Mouse (Mus musculus): ENCODE measurements around the gene Ydjc.

Ydjc gene

DNA sequence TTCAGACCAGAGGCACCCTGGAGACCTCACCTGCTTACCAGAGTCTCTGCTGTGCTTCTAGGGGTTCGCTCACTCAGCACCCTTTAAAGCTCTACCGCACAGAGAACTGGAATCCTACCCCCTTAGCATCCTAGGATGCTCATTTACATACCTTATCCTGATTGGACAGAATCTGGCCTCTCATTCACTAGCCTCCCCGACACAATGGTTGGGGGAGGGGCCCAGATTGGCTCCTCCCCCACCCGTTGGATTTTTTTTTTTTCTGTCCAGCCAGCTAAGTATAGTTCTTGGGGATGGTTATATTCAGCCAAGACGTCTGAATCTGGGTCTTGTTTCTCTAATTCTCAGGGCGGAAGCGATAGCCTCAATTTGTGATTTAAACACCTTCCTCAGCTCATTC lies at the start of gene Ydjc:
Gene Ydjc (plus strand): TSS at position 283 of the 400 bp plus-strand sequence.
- no peak for DNase-seq

DNA sequence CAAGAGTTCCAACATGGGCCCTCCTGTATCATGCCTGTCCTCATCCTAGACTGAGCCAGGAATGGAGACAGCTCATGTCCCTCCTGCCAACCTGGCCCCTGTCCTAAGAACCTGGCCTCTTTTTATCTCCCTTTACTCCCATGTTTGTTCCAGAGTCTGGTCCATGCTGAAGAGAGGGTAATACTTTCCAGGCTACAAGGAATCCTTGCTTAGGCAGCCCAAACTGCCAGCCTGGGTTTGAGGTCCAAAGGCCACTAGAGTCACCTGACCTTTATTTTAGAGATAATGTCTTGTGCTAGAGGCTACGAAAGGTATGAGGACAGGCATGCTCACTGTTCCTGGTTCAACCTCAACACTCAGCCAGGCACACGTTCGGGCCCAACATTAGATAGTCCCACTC lies 47.5 kb upstream of the Ydjc start:
- DNase-seq, result no peak

DNA sequence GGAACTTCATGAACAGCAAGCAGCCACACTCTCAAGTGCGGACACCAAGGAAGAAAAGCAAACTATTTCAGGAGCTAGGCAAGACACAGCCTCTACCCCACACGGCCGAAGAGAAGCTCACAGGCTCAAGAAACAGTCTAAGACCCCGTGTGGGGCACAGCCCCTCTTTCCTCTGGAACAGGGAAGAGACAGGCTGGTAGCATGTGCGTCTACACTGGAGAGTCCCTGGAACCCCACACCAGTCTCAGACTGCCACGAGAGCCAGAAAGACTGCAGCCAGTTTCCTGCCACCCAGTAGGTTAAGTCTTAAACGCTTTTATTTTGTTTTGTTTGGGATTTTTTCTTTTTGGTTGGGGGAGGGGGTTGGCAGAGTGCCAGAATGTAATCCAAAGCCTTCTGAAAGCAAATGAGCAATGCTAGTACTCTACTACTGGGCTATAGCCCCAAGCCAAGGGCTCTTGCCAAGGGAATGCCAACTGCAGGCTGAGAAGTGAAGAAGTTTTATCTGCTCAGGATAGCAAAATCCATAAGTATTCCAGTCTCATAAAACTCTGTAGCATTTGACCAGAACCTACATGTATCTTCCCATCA lies 41.7 kb upstream of the Ydjc start:
- DNase-seq, result peak; percentile 23

DNA sequence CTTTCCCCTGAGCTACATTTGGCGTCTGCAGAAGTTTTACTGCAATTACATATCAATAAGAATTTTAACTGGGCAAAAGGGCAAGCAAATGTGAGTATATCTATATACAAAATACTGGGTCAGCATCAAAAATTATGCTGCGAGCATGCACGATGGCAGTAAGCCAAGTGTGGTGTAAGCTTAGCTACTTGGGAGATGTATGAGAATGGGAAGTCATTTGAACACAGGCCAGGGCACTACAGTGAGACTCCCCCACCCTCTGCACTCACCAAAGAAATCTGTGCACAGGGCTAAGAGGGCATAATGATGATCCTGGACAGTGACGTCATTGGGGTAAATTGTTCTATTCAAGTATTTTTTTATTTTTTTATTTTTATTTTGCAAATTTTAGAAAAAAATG lies 39.8 kb upstream of the Ydjc start:
- no peak for DNase-seq

DNA sequence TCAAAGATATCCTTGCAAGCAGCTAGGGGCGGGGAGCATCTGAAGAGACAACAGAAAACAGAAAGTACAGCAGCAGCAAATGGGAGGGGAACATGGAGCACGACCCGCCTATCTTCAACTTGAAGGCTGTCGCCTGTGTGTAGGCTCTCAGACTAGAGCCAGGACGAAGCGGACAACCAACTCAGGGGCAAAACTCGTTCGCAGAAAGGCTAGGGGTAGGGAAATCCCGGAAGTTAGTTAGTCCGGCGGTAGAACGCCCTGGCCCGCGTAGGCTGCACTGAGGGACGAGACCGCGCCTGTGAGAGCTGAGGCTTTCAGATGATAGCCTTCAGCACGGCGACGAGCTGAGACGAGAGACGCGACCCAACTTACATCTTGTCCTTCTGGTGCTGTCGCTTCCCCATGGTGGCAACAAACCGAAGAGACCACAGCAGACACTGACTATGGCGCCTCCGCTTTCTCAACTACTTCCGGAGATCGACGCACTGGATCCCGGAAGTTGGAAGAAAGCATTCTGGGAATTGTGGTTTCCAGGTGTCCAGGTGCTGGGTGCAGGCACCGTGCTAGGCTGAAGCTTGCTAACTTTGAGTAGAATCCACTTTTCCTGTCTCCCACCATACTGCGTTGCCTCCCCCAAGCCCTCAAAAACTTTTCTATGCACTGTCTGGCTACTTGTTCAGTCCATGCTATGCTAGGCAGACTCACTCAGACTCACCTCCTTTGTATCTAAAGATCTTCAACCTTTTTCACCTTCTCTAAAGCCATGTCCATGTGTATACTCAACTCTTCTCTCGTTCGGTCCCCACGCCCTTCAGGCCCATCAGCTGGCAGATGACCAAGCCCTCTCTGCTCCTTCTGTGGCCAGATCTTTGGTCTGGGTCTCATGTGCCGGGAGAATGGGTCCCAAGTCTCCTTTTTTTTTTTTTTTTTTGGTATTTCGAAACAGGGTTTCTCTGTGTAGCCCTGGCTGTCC lies 33.4 kb upstream of the Ydjc start, which contains the start of gene Ppil2:
Gene Ppil2 (minus strand): TSS at position 487 of the 973 bp plus-strand sequence.
- peak; percentile 81 for DNase-seq

DNA sequence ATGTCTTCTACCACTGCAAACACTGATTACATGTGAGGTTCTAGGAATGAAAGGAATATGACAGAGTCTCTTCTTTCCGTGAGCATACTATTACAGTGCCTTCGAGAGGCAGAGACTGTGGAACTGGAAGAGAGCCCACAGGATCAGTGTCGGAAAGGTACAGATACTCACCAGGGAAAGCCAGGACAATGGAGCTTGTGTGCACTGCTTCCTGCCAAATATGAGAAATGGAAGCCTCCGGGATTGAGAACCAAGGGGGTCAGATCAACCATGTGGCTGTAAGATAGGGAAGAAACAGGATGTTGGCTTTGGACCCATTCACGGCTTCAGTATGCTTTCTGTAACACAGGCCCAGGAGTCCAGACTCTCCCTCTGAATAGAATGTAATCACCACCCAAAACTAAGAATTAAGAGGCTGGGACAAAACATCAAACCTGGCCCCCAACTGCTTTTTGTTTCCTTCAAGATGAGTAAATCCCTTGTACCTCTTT lies 27.1 kb upstream of the Ydjc start:
- DNase-seq, result no peak

DNA sequence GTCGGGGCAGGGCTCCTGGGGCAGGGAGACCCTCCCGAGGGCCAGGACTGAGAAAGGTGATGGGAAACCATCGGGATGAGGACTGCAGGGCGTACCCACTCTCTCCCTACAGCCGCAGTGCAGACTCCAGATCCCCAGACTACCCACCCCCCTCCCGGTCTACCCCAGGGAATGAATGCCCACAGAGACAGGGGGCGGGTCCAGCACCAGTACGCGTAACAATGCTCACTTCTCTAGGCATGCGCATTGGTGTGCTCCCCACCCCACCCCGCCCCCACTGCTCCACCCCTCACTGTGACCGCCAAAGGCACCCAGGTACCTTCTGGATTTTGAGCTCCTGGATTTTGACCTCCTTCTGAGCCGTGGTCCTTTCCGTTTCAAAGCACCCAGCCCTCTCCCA lies 22.9 kb upstream of the Ydjc start:
- DNase-seq, result no peak

DNA sequence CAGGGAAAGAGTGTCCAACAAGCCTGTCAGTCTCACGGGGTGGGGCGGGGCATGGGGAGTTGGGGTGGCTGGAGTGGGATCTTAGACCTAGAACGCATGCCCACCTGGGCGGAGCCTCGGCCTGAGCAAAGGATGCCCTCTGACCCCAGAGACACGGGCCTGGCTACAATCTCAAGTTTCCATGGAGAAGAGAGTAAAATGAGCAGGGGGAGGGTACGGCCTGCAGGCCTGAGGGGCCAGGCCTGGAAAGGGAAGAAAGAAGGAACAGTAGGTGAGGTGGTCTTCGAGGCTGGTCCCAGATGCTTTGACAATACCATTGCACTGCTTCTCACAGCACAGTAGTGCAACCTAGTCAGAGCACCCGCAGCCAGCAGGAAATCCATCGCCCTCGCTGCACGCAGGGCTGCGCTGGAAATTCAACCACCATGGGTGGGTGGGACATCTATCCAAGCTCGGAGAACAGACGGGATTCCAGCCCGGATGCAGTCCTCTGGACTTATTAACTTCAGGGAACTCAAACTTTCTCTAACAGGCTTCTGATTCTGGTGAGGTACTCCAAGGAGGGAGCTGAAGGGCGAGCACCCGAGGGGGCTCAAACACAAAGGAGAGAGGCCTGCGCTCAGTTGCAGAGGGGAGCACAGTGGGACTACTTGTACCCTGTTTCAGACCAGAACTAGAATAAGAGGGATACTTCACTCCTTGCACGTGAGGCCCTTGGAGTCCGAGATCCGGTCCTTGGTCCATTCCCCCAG lies 20.1 kb upstream of the Ydjc start:
- DNase-seq, result no peak

DNA sequence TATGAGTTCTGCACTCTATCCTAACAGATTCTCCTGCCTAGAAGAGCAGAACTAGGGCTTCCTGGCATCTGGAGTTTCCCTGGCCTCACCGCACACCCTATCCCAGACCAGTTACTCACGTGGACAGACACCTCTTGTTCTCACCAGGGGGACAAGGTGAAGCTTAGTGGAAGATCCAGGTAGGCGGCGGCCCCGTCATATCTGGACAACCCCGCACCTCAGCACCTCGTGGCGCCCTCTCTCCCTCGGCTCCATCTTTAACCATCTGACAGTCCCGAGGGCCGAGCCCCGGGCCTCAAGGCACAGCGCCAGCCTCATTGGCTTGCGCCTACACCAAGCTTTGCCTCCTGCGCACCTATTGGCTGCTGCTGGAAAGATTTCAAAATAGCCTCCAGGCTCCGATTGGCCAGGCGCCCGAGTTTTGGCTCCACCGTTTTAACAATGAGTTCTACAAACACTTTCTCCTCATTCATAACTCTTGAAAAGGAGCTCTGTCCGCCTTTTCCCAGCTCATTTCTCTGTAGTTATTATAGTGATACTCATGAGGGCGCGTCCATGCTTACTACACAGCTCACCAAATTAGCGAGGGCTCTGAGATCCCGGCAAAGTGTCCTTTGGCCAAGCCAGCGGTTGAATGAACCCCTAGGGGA lies 19.4 kb upstream of the Ydjc start, which contains the start of gene 2610318N02Rik:
Gene 2610318N02Rik (minus strand): TSS at position 297 of the 650 bp plus-strand sequence.
- DNase-seq, result peak; percentile 81

DNA sequence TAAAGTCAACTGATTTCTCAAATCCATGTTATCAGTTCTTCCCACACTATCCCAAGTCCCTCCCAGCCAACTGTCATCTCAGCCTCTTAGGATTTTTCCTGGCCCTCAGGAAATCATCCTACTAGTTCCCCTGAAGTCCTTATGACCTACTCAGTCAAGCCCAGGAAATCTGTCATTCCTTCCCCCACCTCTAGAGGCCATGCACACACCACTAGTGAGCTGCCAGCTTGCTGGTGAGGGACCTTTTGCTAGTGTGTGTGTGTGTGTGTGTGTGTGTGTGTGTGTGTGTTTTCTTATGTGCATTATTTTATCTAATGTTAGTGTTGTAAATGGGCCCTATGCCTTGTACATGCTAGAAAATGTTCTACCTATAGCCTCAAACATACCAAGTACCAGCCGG lies 17.1 kb upstream of the Ydjc start:
- peak; percentile 65 for DNase-seq

DNA sequence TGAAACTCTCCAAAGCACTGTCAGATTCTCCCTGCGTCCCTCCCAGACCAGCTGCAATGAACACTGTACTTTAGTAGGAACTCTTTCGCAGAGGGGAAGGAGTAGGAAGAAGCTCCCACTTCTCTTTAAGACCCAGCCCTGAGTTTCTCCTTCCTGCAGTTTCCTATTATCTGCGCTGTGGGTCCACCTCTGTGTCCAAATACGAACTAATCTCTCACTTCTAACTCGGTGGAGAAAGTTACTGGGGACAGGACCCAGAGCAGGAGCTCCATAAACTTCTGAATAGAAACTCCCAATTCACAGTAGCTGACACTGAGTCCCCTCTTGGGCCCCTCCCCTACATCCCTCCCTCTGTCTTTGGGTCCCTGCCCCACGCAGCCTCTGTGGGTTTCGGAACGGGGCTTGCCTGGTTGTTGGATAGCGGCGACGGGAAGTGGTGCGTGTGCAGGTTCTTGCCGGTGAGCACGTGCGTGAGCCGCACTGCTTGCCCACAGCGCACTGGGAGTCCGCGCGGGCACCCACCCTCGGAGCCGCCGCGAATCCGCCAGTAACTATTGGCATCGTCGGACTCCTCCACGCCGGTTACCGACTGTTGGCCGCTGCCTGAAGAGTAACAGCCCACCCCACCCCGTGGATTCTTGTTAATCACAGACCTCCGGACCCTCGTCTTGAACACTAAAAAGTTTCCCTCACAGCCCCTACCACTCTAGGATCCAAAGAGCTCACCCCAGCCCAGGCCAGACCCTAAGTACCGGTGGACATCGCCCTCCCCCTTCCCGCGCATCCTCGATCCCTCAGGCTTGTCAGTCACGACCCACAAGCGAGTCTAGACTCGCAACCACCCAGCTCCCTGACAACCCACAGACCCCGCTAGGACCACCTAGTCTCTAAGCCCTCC lies 13.0 kb upstream of the Ydjc start:
- DNase-seq, result peak; percentile 17

DNA sequence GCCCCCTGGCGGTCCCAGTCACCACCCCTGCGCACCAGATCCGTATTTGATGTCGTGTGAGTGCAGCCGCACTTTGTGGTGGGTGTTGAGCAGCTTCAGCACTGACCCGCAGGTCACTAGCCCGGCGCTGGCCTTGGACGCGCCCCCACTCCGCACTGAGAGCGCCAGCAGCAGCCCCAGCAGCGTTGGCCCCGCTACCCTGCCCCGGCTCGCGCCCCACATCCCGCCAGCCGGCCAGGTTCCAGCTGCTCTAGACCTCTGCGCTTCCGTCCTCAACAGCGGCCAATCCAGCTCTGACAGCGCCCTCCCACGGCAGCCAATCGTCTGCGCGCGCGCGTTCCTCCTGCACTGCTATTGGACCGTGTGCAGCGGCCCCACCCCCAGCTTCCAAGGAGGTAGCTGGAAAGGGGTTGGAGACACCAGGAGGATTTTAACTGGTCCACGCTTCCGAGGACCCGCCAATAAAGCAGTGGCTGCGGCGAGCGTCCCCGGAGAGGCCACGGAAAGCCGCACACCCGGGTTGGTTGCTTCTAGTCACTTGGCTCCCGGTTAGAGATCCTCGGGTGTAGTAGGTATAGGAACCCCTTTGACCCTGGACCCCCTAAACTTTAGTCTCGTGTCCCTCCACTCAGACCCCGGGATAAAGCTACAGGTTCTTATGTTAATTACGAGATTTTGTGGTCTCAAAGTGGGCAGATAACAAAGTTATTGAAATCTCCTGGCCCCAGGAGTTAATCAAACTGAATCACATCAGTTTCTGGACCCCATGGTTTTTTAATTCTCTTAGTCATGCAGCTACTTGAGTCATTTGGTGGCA lies 12.1 kb upstream of the Ydjc start, which contains the start of gene Sdf2l1:
Gene Sdf2l1 (minus strand): TSS at position 295 of the 817 bp plus-strand sequence.
- peak; percentile 98 for DNase-seq

DNA sequence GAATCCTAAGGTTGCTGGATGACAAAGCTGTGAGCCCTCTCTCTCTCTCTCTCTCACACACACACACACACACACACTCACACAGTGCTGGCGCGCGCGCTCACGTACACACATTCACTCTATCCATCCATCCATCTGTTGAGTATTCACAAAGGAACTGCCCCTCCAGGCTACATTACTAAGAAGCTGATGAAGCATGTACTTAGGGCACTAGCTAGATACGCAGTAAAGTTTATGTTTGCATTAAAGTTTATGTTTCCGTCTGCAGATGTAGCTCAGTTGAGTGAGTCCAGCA lies 11.6 kb upstream of the Ydjc start:
- no peak for DNase-seq

DNA sequence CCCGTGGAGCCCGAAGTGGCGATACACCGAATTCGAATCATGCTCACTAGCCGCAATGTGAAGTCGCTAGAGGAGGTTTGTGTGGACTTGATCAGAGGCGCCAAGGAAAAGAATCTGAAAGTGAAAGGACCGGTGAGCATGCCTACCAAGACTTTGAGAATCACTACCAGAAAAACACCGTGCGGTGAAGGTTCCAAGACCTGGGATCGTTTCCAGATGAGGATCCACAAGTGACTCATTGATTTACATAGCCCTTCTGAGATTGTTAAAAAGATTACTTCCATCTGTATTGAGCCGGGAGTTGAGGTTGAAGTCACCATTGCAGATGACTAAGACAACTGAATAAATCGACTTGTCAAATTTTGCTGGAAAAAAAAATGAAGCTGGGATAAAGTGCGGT lies 7.1 kb upstream of the Ydjc start:
- DNase-seq, result no peak

DNA sequence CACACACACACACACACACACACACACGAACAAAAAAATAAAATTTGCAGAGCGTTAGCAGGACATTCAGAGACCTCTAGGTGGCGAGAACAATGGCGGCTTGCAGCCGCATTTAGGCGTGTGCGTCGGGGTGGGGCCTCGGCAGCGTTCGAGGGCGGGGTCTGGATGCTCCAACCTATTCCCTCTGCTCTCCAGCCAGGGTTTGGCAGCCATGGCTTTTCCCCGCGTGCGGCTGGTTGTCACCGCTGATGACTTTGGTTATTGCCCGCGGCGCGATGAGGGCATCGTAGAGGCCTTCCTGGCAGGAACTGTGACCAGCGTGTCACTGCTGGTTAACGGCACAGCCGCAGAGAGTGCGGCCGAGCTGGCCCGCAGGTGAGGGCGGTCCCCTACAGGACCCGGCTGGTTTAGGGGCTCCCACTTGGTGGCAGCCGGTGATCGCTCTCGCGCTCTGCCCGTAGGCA lies 2.4 kb downstream of the Ydjc start, which contains the start of gene Ccdc116:
Gene Ccdc116 (minus strand): TSS at position 458 of the 464 bp plus-strand sequence.
- peak; percentile 82 for DNase-seq

DNA sequence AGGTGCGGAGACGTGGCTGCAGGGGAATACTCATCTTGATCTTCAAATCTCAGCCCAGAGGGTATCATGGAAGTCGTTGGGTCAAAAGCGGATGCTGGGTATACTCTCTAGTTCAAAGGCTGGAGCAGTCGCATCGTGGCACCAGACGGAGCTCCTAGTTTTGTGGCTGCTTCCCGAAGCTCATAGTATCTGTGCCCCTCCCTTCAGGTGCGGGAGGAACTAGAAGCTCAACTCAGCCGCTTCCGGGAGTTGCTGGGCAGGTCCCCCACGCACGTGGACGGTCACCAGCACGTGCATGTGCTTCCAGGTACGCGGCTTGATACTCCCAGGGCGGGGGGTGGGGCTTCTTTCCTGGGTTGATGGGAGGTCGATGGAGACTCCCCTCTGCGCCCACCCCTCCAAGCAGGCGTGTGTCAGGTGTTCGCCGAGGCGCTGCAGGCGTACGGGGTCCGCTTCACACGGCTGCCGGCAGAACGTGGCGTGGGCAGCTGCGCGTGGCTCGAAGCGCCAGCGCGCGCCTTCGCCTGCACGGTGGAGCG lies 3.0 kb downstream of the Ydjc start:
- DNase-seq, result peak; percentile 12

DNA sequence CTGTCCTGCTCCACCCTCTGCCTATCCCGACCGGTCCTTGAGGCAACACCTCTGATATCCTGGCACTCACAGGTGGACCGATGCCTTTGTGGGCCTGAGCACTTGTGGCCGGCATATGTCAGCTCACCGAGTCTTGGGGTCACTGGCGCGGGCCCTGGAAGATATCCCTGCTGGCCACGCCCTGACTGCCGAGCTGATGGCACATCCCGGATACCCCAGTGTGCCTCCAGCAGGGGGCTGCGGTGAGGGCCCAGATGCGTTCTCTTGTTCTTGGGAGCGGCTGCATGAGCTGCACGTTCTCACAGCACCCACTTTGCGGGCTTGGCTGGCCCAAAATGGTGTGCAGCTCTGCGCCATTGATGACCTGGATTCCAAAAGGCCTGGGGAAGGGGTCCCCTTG lies 3.7 kb downstream of the Ydjc start:
- peak; percentile 22 for DNase-seq

DNA sequence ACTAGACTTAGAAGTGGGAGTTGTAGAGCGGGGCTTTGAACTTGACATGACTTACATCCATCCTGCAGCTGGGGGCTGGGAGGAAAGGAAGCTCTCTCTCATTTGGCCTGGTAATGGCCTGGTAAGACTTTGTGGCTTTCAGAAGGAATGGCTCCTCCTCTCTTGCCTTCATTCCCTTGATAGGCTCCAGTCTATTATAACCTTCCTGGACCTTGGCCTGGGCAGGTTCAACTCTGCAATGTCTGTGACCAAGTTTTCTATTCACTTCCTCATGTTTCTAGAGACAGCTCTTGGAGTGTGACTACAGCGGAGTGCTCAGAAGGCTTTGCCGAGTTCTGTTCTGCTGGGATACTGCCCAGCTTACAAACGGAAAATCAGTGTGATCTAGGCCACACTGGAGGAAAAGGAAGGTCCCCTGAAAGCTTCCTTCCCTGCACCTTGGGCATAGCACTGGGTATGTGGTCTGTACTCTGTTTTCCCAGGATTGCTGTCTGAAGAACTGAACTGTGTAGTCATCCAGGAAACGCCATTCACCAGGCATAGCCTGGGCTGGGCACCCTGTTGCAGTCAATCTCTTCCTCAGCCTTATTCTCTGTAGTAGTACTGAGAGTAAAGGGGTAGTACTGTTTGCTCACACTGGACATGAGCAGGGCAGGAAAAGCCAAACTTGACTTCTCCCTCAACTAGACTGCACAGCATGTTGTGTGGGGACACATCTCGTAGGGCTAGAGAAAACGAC lies 6.3 kb downstream of the Ydjc start:
- peak; percentile 25 for DNase-seq

DNA sequence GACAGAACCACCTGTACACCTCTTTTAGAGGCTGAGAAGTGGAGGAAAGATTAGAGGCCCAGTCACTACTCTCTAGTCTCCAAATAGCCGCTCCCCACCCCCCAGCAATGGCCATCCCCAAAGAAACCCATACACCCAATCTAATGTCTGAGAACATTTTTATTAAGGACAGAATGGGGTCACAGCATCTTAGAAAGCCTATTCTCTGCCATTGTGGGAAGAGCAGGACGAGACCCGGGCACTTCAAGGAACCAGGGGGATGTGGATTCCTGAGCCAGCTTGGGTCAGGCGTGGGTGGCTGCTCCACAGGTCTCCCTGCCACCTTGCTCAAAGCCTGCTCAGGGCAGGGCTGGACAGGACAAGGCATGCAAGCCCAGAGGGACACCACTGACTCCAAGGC lies 7.5 kb downstream of the Ydjc start:
- no peak for DNase-seq
